8 mouse cellular contexts compared by ENCODE assay signal in genomic region chr1:58444691-58445090, GRCm38 (mm10). TPM values are rescaled to one million over a fixed set of nuclear protein-coding genes. Genes with fewer than 3 reads are reported as not detected.
DNase-seq lines count a peak whose midpoint lies in the region; ATAC-seq lines count a peak whose summit lies in the region.

No protein-coding gene starts in this region.

- H3K9me3 ChIP-seq in lung, embryonic 15.5 days: no peaks in the 10 kb centered on the region
- H3K9me3 ChIP-seq in embryonic facial prominence, embryonic 10.5 days: no peaks in the 10 kb centered on the region
- no peaks in the 10 kb centered on the region for H3K9me3 ChIP-seq in intestine, embryonic 16.5 days (ENCODE audit: control insufficient read depth, low read length)
- H3K9me3 ChIP-seq in neural tube, embryonic 14.5 days (ENCODE audit: control insufficient read depth, low read length): no peaks in the 10 kb centered on the region

- WGBS in lung, embryonic 15.5 days: 8% methylated on average over 10 of the region's 10 CpGs
- WGBS in embryonic facial prominence, embryonic 10.5 days: 14% methylated on average over 10 of the region's 10 CpGs
- WGBS in intestine, embryonic 16.5 days: 9% methylated on average over 10 of the region's 10 CpGs
- 14% methylated on average over 10 of the region's 10 CpGs for WGBS in neural tube, embryonic 14.5 days

- H3K27me3 ChIP-seq in lung, embryonic 15.5 days: no peaks in the 10 kb centered on the region
- H3K27me3 ChIP-seq in embryonic facial prominence, embryonic 10.5 days (replicated peaks; ENCODE audit: low read depth, poor library complexity, severe bottlenecking): no peaks in the 10 kb centered on the region
- H3K27me3 ChIP-seq in intestine, embryonic 16.5 days (replicated peaks; ENCODE audit: control insufficient read depth, insufficient read depth, low read length): no peaks in the 10 kb centered on the region
- H3K27me3 ChIP-seq in neural tube, embryonic 14.5 days (ENCODE audit: control insufficient read depth, insufficient read depth, low read length): no peaks in the 10 kb centered on the region

- peak overlapping the region; percentile 97 for H3K27ac ChIP-seq in lung, embryonic 15.5 days
- peak overlapping the region; percentile 91 for H3K27ac ChIP-seq in embryonic facial prominence, embryonic 10.5 days (replicated peaks)
- H3K27ac ChIP-seq in intestine, embryonic 16.5 days (ENCODE audit: low read length): peak overlapping the region; percentile 93
- H3K27ac ChIP-seq in neural tube, embryonic 14.5 days (ENCODE audit: low read depth, low read length): peak overlapping the region; percentile 88

- ATAC-seq in lung, embryonic 15.5 days (ENCODE audit: borderline replicate concordance, extremely low read depth, low FRiP score, low TSS enrichment): no peak
- ATAC-seq in intestine, embryonic 16.5 days: no peak
- ATAC-seq in neural tube, embryonic 14.5 days (ENCODE audit: low read depth): no peak

- H3K4me3 ChIP-seq in lung, embryonic 15.5 days: peak overlapping the region; percentile 80
- H3K4me3 ChIP-seq in embryonic facial prominence, embryonic 10.5 days: peak overlapping the region; percentile 72
- peak overlapping the region; percentile 77 for H3K4me3 ChIP-seq in intestine, embryonic 16.5 days (ENCODE audit: low read length)
- H3K4me3 ChIP-seq in neural tube, embryonic 14.5 days (ENCODE audit: low read depth, low read length): peak overlapping the region; percentile 61

- H3K4me1 ChIP-seq in lung, embryonic 15.5 days: peaks cover 20% of the 10 kb centered on the region
- peaks cover 22% of the 10 kb centered on the region for H3K4me1 ChIP-seq in embryonic facial prominence, embryonic 10.5 days
- H3K4me1 ChIP-seq in intestine, embryonic 16.5 days (ENCODE audit: control insufficient read depth, insufficient read depth, low read length): peaks cover 5% of the 10 kb centered on the region
- peaks cover 15% of the 10 kb centered on the region for H3K4me1 ChIP-seq in neural tube, embryonic 14.5 days (ENCODE audit: control insufficient read depth, insufficient read depth, low read length)

- H3K4me2 ChIP-seq in lung, embryonic 15.5 days: peak overlapping the region; percentile 69
- H3K4me2 ChIP-seq in intestine, embryonic 16.5 days (ENCODE audit: low read depth, low read length): peak overlapping the region; percentile 76
- H3K4me2 ChIP-seq in neural tube, embryonic 14.5 days (ENCODE audit: low read depth, low read length): peak overlapping the region; percentile 88

- H3K9ac ChIP-seq in lung, embryonic 15.5 days: peak overlapping the region; percentile 82
- peak overlapping the region; percentile 92 for H3K9ac ChIP-seq in intestine, embryonic 16.5 days (ENCODE audit: low read depth, low read length)
- peak overlapping the region; percentile 68 for H3K9ac ChIP-seq in neural tube, embryonic 14.5 days (replicated peaks; ENCODE audit: low read depth, low read length)

- peaks cover 26% of the 10 kb centered on the region for H3K36me3 ChIP-seq in lung, embryonic 15.5 days
- peaks cover 57% of the 10 kb centered on the region for H3K36me3 ChIP-seq in embryonic facial prominence, embryonic 10.5 days (replicated peaks)
- H3K36me3 ChIP-seq in intestine, embryonic 16.5 days (ENCODE audit: control insufficient read depth, insufficient read depth, low read length): no peaks in the 10 kb centered on the region
- peaks cover 12% of the 10 kb centered on the region; the same call in 1 of the 2 replicates for H3K36me3 ChIP-seq in neural tube, embryonic 14.5 days (ENCODE audit: control insufficient read depth, insufficient read depth, low read length)

- no peak for DNase-seq in lung, postnatal 10 days
- DNase-seq in embryonic facial prominence, embryonic 10.5 days (ENCODE audit: low spot score): no peak
- DNase-seq in urinary bladder, postnatal 10 days (ENCODE audit: low spot score): no peak
- DNase-seq in layer of hippocampus, adult 9-10 months (ENCODE audit: low spot score): no peak
- no peak for DNase-seq in adipocyte (ENCODE audit: low spot score)

RNA-seq across cellular contexts. Expression of gene Nif3l1, which starts 0.3 kb away (rescaled TPM):
- 40.4 and 42.4 TPM in 2 replicates for polyA plus RNA-seq in lung, embryonic 15.5 days (2015; fragmentation: Nextera tagmentation; extraction: Ambion mirVana)
- 76.9 and 78.4 TPM in 2 replicates for polyA plus RNA-seq in embryonic facial prominence, embryonic 10.5 days (2016; fragmentation: Nextera tagmentation; extraction: Ambion mirVana)
- 35.6 and 37.7 TPM in 2 replicates for polyA plus RNA-seq in intestine, embryonic 16.5 days (2015; fragmentation: Nextera tagmentation; extraction: Ambion mirVana)
- polyA plus RNA-seq in neural tube, embryonic 14.5 days (2014; fragmentation: Nextera tagmentation; extraction: Ambion mirVana): 52.4 and 52.9 TPM in 2 replicates

RNA-seq across cellular contexts. Expression of gene Ppil3, which starts 0.6 kb away (rescaled TPM):
- polyA plus RNA-seq in lung, embryonic 15.5 days (2015; fragmentation: Nextera tagmentation; extraction: Ambion mirVana): 49.2 and 54.9 TPM in 2 replicates
- 63.3 and 69.2 TPM in 2 replicates for polyA plus RNA-seq in embryonic facial prominence, embryonic 10.5 days (2016; fragmentation: Nextera tagmentation; extraction: Ambion mirVana)
- polyA plus RNA-seq in intestine, embryonic 16.5 days (2015; fragmentation: Nextera tagmentation; extraction: Ambion mirVana): 40.9 and 53.6 TPM in 2 replicates
- 60.3 and 62.7 TPM in 2 replicates for polyA plus RNA-seq in neural tube, embryonic 14.5 days (2014; fragmentation: Nextera tagmentation; extraction: Ambion mirVana)

RNA-seq across cellular contexts. Expression of gene Clk1, which starts 20.8 kb away (rescaled TPM):
- polyA plus RNA-seq in lung, embryonic 15.5 days (2015; fragmentation: Nextera tagmentation; extraction: Ambion mirVana): 174 and 176 TPM in 2 replicates
- polyA plus RNA-seq in embryonic facial prominence, embryonic 10.5 days (2016; fragmentation: Nextera tagmentation; extraction: Ambion mirVana): 139 and 160 TPM in 2 replicates
- 131 and 137 TPM in 2 replicates for polyA plus RNA-seq in intestine, embryonic 16.5 days (2015; fragmentation: Nextera tagmentation; extraction: Ambion mirVana)
- 176 and 180 TPM in 2 replicates for polyA plus RNA-seq in neural tube, embryonic 14.5 days (2014; fragmentation: Nextera tagmentation; extraction: Ambion mirVana)

RNA-seq across cellular contexts. Expression of gene Bzw1, which starts 52.0 kb away (rescaled TPM):
- polyA plus RNA-seq in lung, embryonic 15.5 days (2015; fragmentation: Nextera tagmentation; extraction: Ambion mirVana): 343 and 360 TPM in 2 replicates
- 444 and 446 TPM in 2 replicates for polyA plus RNA-seq in embryonic facial prominence, embryonic 10.5 days (2016; fragmentation: Nextera tagmentation; extraction: Ambion mirVana)
- polyA plus RNA-seq in intestine, embryonic 16.5 days (2015; fragmentation: Nextera tagmentation; extraction: Ambion mirVana): 261 and 276 TPM in 2 replicates
- 371 and 387 TPM in 2 replicates for polyA plus RNA-seq in neural tube, embryonic 14.5 days (2014; fragmentation: Nextera tagmentation; extraction: Ambion mirVana)
